Mouse (Mus musculus): ENCODE results near the gene Sertad4. TPM values are rescaled to one million over a fixed set of nuclear protein-coding genes. Genes with fewer than 3 reads are reported as not detected.

Gene Sertad4
- polyA plus RNA-seq (2014; fragmentation: Nextera tagmentation; extraction: Ambion mirVana): 49.7 and 61.7 TPM in 2 replicates

GRCm38 (mm10) chr1:192855474-192856230 lies at the start of gene Sertad4:
Sertad4 (minus strand) TSS chr1:192855756.
- H3K36me3 ChIP-seq (ENCODE audit: control insufficient read depth, insufficient read depth, low read length): peaks cover 4% of the 10 kb centered on the region; the same call in 1 of the 2 replicates
- peaks cover 52% of the 10 kb centered on the region for H3K4me1 ChIP-seq (ENCODE audit: control insufficient read depth, insufficient read depth, low read length)
- 1% methylated on average over 34 of the region's 75 CpGs for WGBS
- H3K27ac ChIP-seq (replicated peaks; ENCODE audit: low read depth, low read length): peak within 1 kb of the TSS; percentile 99
- peak; percentile 81 for ATAC-seq (ENCODE audit: low read depth)
- peak within 1 kb of the TSS; percentile 81 for H3K4me2 ChIP-seq (ENCODE audit: low read depth, low read length)
- H3K9me3 ChIP-seq (ENCODE audit: control insufficient read depth, low read length): no peaks in the 10 kb centered on the region
- peak within 1 kb of the TSS; percentile 97 for H3K9ac ChIP-seq (ENCODE audit: low read depth, low read length)
- H3K27me3 ChIP-seq (replicated peaks; ENCODE audit: control insufficient read depth, insufficient read depth, low read length): no peaks in the 10 kb centered on the region
- peak; percentile 96 for DNase-seq (ENCODE audit: low spot score)
- peak within 1 kb of the TSS; percentile 89 for H3K4me3 ChIP-seq (ENCODE audit: low read depth, low read length)

DNA sequence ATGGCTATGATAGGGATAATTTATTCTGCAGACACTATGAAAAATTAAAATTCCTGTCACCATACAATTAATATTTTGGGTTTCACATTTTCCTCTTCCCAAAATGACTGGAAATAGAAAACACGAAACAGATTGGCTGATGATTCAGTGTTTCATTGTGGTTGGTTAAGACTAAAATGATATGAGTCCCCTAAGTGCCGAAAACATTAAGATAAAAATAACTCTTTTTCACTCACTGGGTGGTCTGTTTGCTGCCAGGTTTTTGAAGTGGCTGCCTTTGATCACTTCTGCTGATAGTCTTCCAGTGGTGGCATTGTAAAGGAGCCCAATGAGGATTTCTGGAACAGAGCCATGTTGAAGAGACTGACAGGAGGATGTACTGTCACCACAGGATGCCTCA lies 46.0 kb upstream of the Sertad4 start:
- H3K4me3 ChIP-seq (ENCODE audit: low read depth, low read length): no peak overlapping the region
- ATAC-seq (ENCODE audit: low read depth) (no peak), DNase-seq (ENCODE audit: low spot score) (no peak)
- no peak overlapping the region for H3K27ac ChIP-seq (replicated peaks; ENCODE audit: low read depth, low read length)
- no peak overlapping the region for H3K4me2 ChIP-seq (ENCODE audit: low read depth, low read length)
- H3K27me3 ChIP-seq (replicated peaks; ENCODE audit: control insufficient read depth, insufficient read depth, low read length): no peaks in the 10 kb centered on the region
- no peak overlapping the region for H3K9ac ChIP-seq (ENCODE audit: low read depth, low read length)
- H3K4me1 ChIP-seq (ENCODE audit: control insufficient read depth, insufficient read depth, low read length): no peaks in the 10 kb centered on the region
- no peaks in the 10 kb centered on the region for H3K9me3 ChIP-seq (ENCODE audit: control insufficient read depth, low read length)
- H3K36me3 ChIP-seq (ENCODE audit: control insufficient read depth, insufficient read depth, low read length): no peaks in the 10 kb centered on the region
- 72% methylated on average over 2 of the region's 2 CpGs for WGBS

- H3K4me2 ChIP-seq (ENCODE audit: low read depth, low read length): no peak overlapping the region
- no peak overlapping the region for H3K4me3 ChIP-seq (ENCODE audit: low read depth, low read length)
- no peaks in the 10 kb centered on the region for H3K27me3 ChIP-seq (replicated peaks; ENCODE audit: control insufficient read depth, insufficient read depth, low read length)
- ATAC-seq (ENCODE audit: low read depth) (no peak), DNase-seq (ENCODE audit: low spot score) (no peak)
- no peak overlapping the region for H3K27ac ChIP-seq (replicated peaks; ENCODE audit: low read depth, low read length)
- no peaks in the 10 kb centered on the region for H3K4me1 ChIP-seq (ENCODE audit: control insufficient read depth, insufficient read depth, low read length)
- WGBS: 77% methylated on average over 3 of the region's 3 CpGs
- no peaks in the 10 kb centered on the region for H3K9me3 ChIP-seq (ENCODE audit: control insufficient read depth, low read length)
- H3K9ac ChIP-seq (ENCODE audit: low read depth, low read length): no peak overlapping the region
- H3K36me3 ChIP-seq (ENCODE audit: control insufficient read depth, insufficient read depth, low read length): no peaks in the 10 kb centered on the region
Measured at GRCm38 (mm10) chr1:192900913-192901312, 45.4 kb upstream of the Sertad4 start.

GRCm38 (mm10) chr1:192898742-192899141 lies 43.2 kb upstream of the Sertad4 start:
- ATAC-seq (ENCODE audit: low read depth) (no peak), DNase-seq (ENCODE audit: low spot score) (no peak)
- no peak overlapping the region for H3K9ac ChIP-seq (ENCODE audit: low read depth, low read length)
- H3K4me2 ChIP-seq (ENCODE audit: low read depth, low read length): no peak overlapping the region
- no peak overlapping the region for H3K4me3 ChIP-seq (ENCODE audit: low read depth, low read length)
- H3K27ac ChIP-seq (replicated peaks; ENCODE audit: low read depth, low read length): no peak overlapping the region
- H3K27me3 ChIP-seq (replicated peaks; ENCODE audit: control insufficient read depth, insufficient read depth, low read length): no peaks in the 10 kb centered on the region
- no peaks in the 10 kb centered on the region for H3K9me3 ChIP-seq (ENCODE audit: control insufficient read depth, low read length)
- no peaks in the 10 kb centered on the region for H3K4me1 ChIP-seq (ENCODE audit: control insufficient read depth, insufficient read depth, low read length)
- WGBS: 21% methylated on average over 2 of the region's 2 CpGs
- no peaks in the 10 kb centered on the region for H3K36me3 ChIP-seq (ENCODE audit: control insufficient read depth, insufficient read depth, low read length)

- H3K9ac ChIP-seq (ENCODE audit: low read depth, low read length): no peak overlapping the region
- H3K9me3 ChIP-seq (ENCODE audit: control insufficient read depth, low read length): no peaks in the 10 kb centered on the region
- H3K27ac ChIP-seq (replicated peaks; ENCODE audit: low read depth, low read length): no peak overlapping the region
- DNase-seq (ENCODE audit: low spot score): peak; percentile 43
- no peak for ATAC-seq (ENCODE audit: low read depth)
- no peaks in the 10 kb centered on the region for H3K36me3 ChIP-seq (ENCODE audit: control insufficient read depth, insufficient read depth, low read length)
- no peaks in the 10 kb centered on the region for H3K4me1 ChIP-seq (ENCODE audit: control insufficient read depth, insufficient read depth, low read length)
- no peaks in the 10 kb centered on the region for H3K27me3 ChIP-seq (replicated peaks; ENCODE audit: control insufficient read depth, insufficient read depth, low read length)
- no peak overlapping the region for H3K4me2 ChIP-seq (ENCODE audit: low read depth, low read length)
- WGBS: 59% methylated on average over 10 of the region's 10 CpGs
- H3K4me3 ChIP-seq (ENCODE audit: low read depth, low read length): no peak overlapping the region
Measured at GRCm38 (mm10) chr1:192897218-192897617, 41.7 kb upstream of the Sertad4 start.

GRCm38 (mm10) chr1:192896076-192896475 lies 40.5 kb upstream of the Sertad4 start:
- H3K4me3 ChIP-seq (ENCODE audit: low read depth, low read length): no peak overlapping the region
- 88% methylated on average over 3 of the region's 3 CpGs for WGBS
- no peak for ATAC-seq (ENCODE audit: low read depth)
- H3K4me1 ChIP-seq (ENCODE audit: control insufficient read depth, insufficient read depth, low read length): no peaks in the 10 kb centered on the region
- no peaks in the 10 kb centered on the region for H3K9me3 ChIP-seq (ENCODE audit: control insufficient read depth, low read length)
- H3K27me3 ChIP-seq (replicated peaks; ENCODE audit: control insufficient read depth, insufficient read depth, low read length): no peaks in the 10 kb centered on the region
- no peak for DNase-seq (ENCODE audit: low spot score)
- no peak overlapping the region for H3K27ac ChIP-seq (replicated peaks; ENCODE audit: low read depth, low read length)
- H3K9ac ChIP-seq (ENCODE audit: low read depth, low read length): no peak overlapping the region
- H3K36me3 ChIP-seq (ENCODE audit: control insufficient read depth, insufficient read depth, low read length): no peaks in the 10 kb centered on the region
- no peak overlapping the region for H3K4me2 ChIP-seq (ENCODE audit: low read depth, low read length)

GRCm38 (mm10) chr1:192890716-192891115 lies 35.2 kb upstream of the Sertad4 start:
- Histone ChIP-seq H3K9me3 (ENCODE audit: control insufficient read depth, low read length) (no peaks in the 10 kb centered on the region), H3K4me3 (ENCODE audit: low read depth, low read length) (no peak overlapping the region), H3K9ac (ENCODE audit: low read depth, low read length) (no peak overlapping the region), H3K36me3 (ENCODE audit: control insufficient read depth, insufficient read depth, low read length) (no peaks in the 10 kb centered on the region), H3K4me2 (ENCODE audit: low read depth, low read length) (no peak overlapping the region), H3K27me3 (replicated peaks; ENCODE audit: control insufficient read depth, insufficient read depth, low read length) (no peaks in the 10 kb centered on the region), H3K27ac (replicated peaks; ENCODE audit: low read depth, low read length) (no peak overlapping the region), H3K4me1 (ENCODE audit: control insufficient read depth, insufficient read depth, low read length) (no peaks in the 10 kb centered on the region)
- 74% methylated on average over 3 of the region's 3 CpGs for WGBS
- ATAC-seq (ENCODE audit: low read depth): no peak
- DNase-seq (ENCODE audit: low spot score): no peak

GRCm38 (mm10) chr1:192882617-192883295 lies 27.2 kb upstream of the Sertad4 start:
- Histone ChIP-seq H3K27me3 (replicated peaks; ENCODE audit: control insufficient read depth, insufficient read depth, low read length) (no peaks in the 10 kb centered on the region), H3K9me3 (ENCODE audit: control insufficient read depth, low read length) (no peaks in the 10 kb centered on the region), H3K4me3 (ENCODE audit: low read depth, low read length) (no peak overlapping the region), H3K9ac (ENCODE audit: low read depth, low read length) (no peak overlapping the region), H3K4me2 (ENCODE audit: low read depth, low read length) (no peak overlapping the region), H3K36me3 (ENCODE audit: control insufficient read depth, insufficient read depth, low read length) (no peaks in the 10 kb centered on the region), H3K27ac (replicated peaks; ENCODE audit: low read depth, low read length) (no peak overlapping the region), H3K4me1 (ENCODE audit: control insufficient read depth, insufficient read depth, low read length) (no peaks in the 10 kb centered on the region)
- no peak for DNase-seq (ENCODE audit: low spot score)
- ATAC-seq (ENCODE audit: low read depth): no peak
- 64% methylated on average over 2 of the region's 2 CpGs for WGBS
